Mouse (Mus musculus) embryonic stem cell, embryonic (primary cell): ENCODE data around the gene 1700022I11Rik.

Experiments
- CTCF ChIA-PET, 4 experiments: fragments of 300-600 bp in 2 of 4; fragments of 350-600 bp in 2 of 4; sonication (Branson Sonifier 250); formaldehyde crosslinking; loops; one replicate each; lab custom pipeline; 2022; ENCODE audit warnings: inconsistent platforms in 2 of 4; lab: Charles Lee
- POLR2A ChIA-PET, 4 experiments: fragments of 300-600 bp in 2 of 4; fragments of 350-600 bp in 2 of 4; sonication (Branson Sonifier 250); formaldehyde crosslinking; loops; one replicate each; lab custom pipeline; 2022; ENCODE audit warnings: antibody characterized with exemption in 4 of 4, inconsistent platforms in 1 of 4; lab: Charles Lee

Gene 1700022I11Rik

GRCm38 (mm10) chr4:42969304-42969703, at the start of gene 1700022I11Rik:
Gene 1700022I11Rik (plus strand): TSS chr4:42969604.
- ChIA-PET POLR2A (interaction anchor here in 2 of 4 experiments (0.7 to 2.0 kb wide), 2 partner anchors 19 to 31 kb away, joined by 4 to 5 read pairs; partner anchors contain the start of gene Vcp (in 1 of the 2)), CTCF (interaction anchor here in 2 of 4 experiments (0.6 to 1.2 kb wide), 3 partner anchors 8 to 24 kb away, joined by 3 to 7 read pairs (median 3); no protein-coding TSS in a partner anchor)

- ChIA-PET CTCF (interaction anchor here in 1 of 4 experiments (1.6 kb wide), 1 partner anchor 41 kb away, joined by 5 read pairs; no protein-coding TSS in a partner anchor), POLR2A (interaction anchor here in 1 of 4 experiments (0.9 kb wide), 1 partner anchor 26 kb away, joined by 3 read pairs; no protein-coding TSS in a partner anchor)
These were observed 48.7 kb upstream of the 1700022I11Rik start for GRCm38 (mm10) chr4:42920726-42921125.

GRCm38 (mm10) chr4:42921536-42921935, 47.9 kb upstream of the 1700022I11Rik start:
- POLR2A ChIA-PET = interaction anchor here (0.6 to 1.5 kb wide), 4 partner anchors 20 to 369 kb away, joined by 3 to 5 read pairs (median 4); partner anchors contain the start of gene Dnajb5 (in 1 of the 4)
- CTCF ChIA-PET = interaction anchor here in 2 of 4 experiments (0.6 to 0.7 kb wide), 2 partner anchors 17 to 156 kb away, joined by 3 to 5 read pairs; no protein-coding TSS in a partner anchor

GRCm38 (mm10) chr4:42922056-42922455, 47.3 kb upstream of the 1700022I11Rik start:
- CTCF ChIA-PET = interaction anchor here in 1 of 4 experiments (0.6 kb wide), 1 partner anchor 16 kb away, joined by 5 read pairs; no protein-coding TSS in a partner anchor
- POLR2A ChIA-PET = interaction anchor here in 3 of 4 experiments (0.6 to 1.5 kb wide), 3 partner anchors 21 to 369 kb away, joined by 3 to 5 read pairs (median 4); partner anchors contain the start of gene Dnajb5 (in 1 of the 3)

- CTCF ChIA-PET = no interaction called here
- POLR2A ChIA-PET = interaction anchor here in 1 of 4 experiments (1.5 kb wide), 1 partner anchor 28 kb away, joined by 4 read pairs; the partner anchor contains the start of gene Dnajb5
These were observed 46.9 kb upstream of the 1700022I11Rik start for GRCm38 (mm10) chr4:42922461-42922860.

- POLR2A ChIA-PET = interaction anchor here in 1 of 4 experiments (0.7 kb wide), 2 partner anchors 13 to 94 kb away, joined by 4 to 5 read pairs; no protein-coding TSS in a partner anchor
- CTCF ChIA-PET = no interaction called here
These were observed 45.2 kb upstream of the 1700022I11Rik start for GRCm38 (mm10) chr4:42924095-42924710.

- ChIA-PET POLR2A (no interaction called here), CTCF (interaction anchor here in 2 of 4 experiments (0.6 to 1.3 kb wide), 2 partner anchors 18 to 26 kb away, joined by 3 to 5 read pairs; no protein-coding TSS in a partner anchor)
These were observed 41.2 kb upstream of the 1700022I11Rik start for GRCm38 (mm10) chr4:42928209-42928608.

GRCm38 (mm10) chr4:42928952-42929351, 40.5 kb upstream of the 1700022I11Rik start:
- CTCF ChIA-PET = interaction anchor here in 2 of 4 experiments (0.6 to 1.3 kb wide), 2 partner anchors 17 to 25 kb away, joined by 3 to 5 read pairs; no protein-coding TSS in a partner anchor

GRCm38 (mm10) chr4:42932229-42932969, 37.0 kb upstream of the 1700022I11Rik start:
- POLR2A ChIA-PET = no interaction called here
- CTCF ChIA-PET = interaction anchor here in 2 of 4 experiments (1.2 to 1.6 kb wide), 3 partner anchors 13 to 33 kb away, joined by 3 to 5 read pairs (median 3); no protein-coding TSS in a partner anchor

More at GRCm38 (mm10) chr4:42928952-42929351, 40.5 kb upstream of the 1700022I11Rik start:
- POLR2A ChIA-PET = no interaction called here

- CTCF ChIA-PET = interaction anchor here (0.6 to 1.8 kb wide), 6 partner anchors 12 to 32 kb away, joined by 3 to 10 read pairs (median 3); no protein-coding TSS in a partner anchor
- POLR2A ChIA-PET = no interaction called here
These were observed 35.8 kb upstream of the 1700022I11Rik start for GRCm38 (mm10) chr4:42933630-42934029.

- ChIA-PET CTCF (interaction anchor here in 1 of 4 experiments (0.7 kb wide), 1 partner anchor 13 kb away, joined by 4 read pairs; no protein-coding TSS in a partner anchor), POLR2A (interaction anchor here in 1 of 4 experiments (2.0 kb wide), 1 partner anchor 9 kb away, joined by 5 read pairs; no protein-coding TSS in a partner anchor)
These were observed 28.0 kb upstream of the 1700022I11Rik start for GRCm38 (mm10) chr4:42941396-42941795.

- CTCF ChIA-PET = no interaction called here
- POLR2A ChIA-PET = interaction anchor here in 1 of 4 experiments (0.9 kb wide), 1 partner anchor 57 kb away, joined by 3 read pairs; the partner anchor contains the start of gene Vcp
These were observed 26.1 kb upstream of the 1700022I11Rik start for GRCm38 (mm10) chr4:42943341-42943740.

GRCm38 (mm10) chr4:42944185-42944584, 25.2 kb upstream of the 1700022I11Rik start:
- ChIA-PET POLR2A (interaction anchor here in 2 of 4 experiments (0.9 to 2.4 kb wide), 4 partner anchors 11 to 1205 kb away, joined by 3 to 9 read pairs (median 4); partner anchors contain the start of gene Vcp (in 2 of the 2)), CTCF (interaction anchor here in 1 of 4 experiments (1.1 kb wide), 1 partner anchor 17 kb away, joined by 3 read pairs; no protein-coding TSS in a partner anchor)

- ChIA-PET CTCF (interaction anchor here (0.5 to 2.5 kb wide), 29 partner anchors 9 to 1936 kb away, joined by 3 to 25 read pairs (median 5); partner anchors contain the start of genes 1700022I11Rik (in 1 of the 4) and Phf24 (in 1 of the 4)), POLR2A (interaction anchor here (0.6 to 2.4 kb wide), 11 partner anchors 10 to 1206 kb away, joined by 3 to 9 read pairs (median 4); partner anchors contain the start of genes Vcp (in 2 of the 4) and Phf24 (in 1 of the 4))
These were observed 24.4 kb upstream of the 1700022I11Rik start for GRCm38 (mm10) chr4:42945043-42945442.

- CTCF ChIA-PET = interaction anchor here (0.5 to 2.5 kb wide), 42 partner anchors 8 to 1936 kb away, joined by 3 to 25 read pairs (median 5); partner anchors contain the start of genes 1700022I11Rik (in 1 of the 4) and Phf24 (in 1 of the 4)
- POLR2A ChIA-PET = interaction anchor here (0.6 to 2.4 kb wide), 13 partner anchors 9 to 1207 kb away, joined by 3 to 9 read pairs (median 3); partner anchors contain the start of genes Phf24 (in 1 of the 4), Pigo (in 1 of the 4) and Vcp (in 1 of the 4)
These were observed 24.0 kb upstream of the 1700022I11Rik start for GRCm38 (mm10) chr4:42945445-42945844.

- ChIA-PET POLR2A (interaction anchor here in 2 of 4 experiments (0.9 to 2.4 kb wide), 7 partner anchors 9 to 80 kb away, joined by 3 to 9 read pairs (median 3); partner anchors contain the start of genes Phf24 (in 1 of the 2) and Pigo (in 1 of the 2)), CTCF (interaction anchor here (0.5 to 2.5 kb wide), 35 partner anchors 8 to 1025 kb away, joined by 3 to 25 read pairs (median 4); partner anchors contain the start of genes 1700022I11Rik (in 1 of the 4) and Phf24 (in 1 of the 4))
These were observed 23.5 kb upstream of the 1700022I11Rik start for GRCm38 (mm10) chr4:42945952-42946351.
